Mouse (Mus musculus) limb, embryonic 15.5 days (tissue): ENCODE results near the gene Ank2. TPM values are rescaled to one million over a fixed set of nuclear protein-coding genes. Genes with fewer than 3 reads are reported as not detected.
"Not testable (repeated sequence)": the region's sequence is repeated elsewhere in the genome, so short reads cannot be mapped to it uniquely, and the experiment has no call there.

ENCODE experiments used
- ATAC-seq: fragments of 200-750 bp; cut with Nextera tagmentation; 2 replicates; pipeline ENCODE4 v1.8.0; 2017; ENCODE audit warnings: low read depth, moderate TSS enrichment; ENCODE audit not compliant: insufficient number of reproducible peaks, low FRiP score, low TSS enrichment
- H3K27ac ChIP-seq: fragments of 300-500 bp; sonication (generic); 2 replicates; pipeline ENCODE4 v1.5.1; 2015; ENCODE audit warnings: moderate library complexity, mild to moderate bottlenecking, inconsistent platforms
- H3K27me3 ChIP-seq: fragments of 300-500 bp; sonication (generic); 2 replicates; pipeline ENCODE4 v1.6.1; 2015; ENCODE audit warnings: inconsistent platforms
- H3K36me3 ChIP-seq: fragments of 300-500 bp; sonication (generic); 2 replicates; pipeline ENCODE4 v1.6.1; 2015; ENCODE audit warnings: inconsistent platforms
- H3K4me1 ChIP-seq: fragments of 300-500 bp; sonication (generic); 2 replicates; pipeline ENCODE4 v1.6.1; 2015; ENCODE audit warnings: inconsistent platforms
- H3K4me2 ChIP-seq: fragments of 300-500 bp; sonication (generic); 2 replicates; pipeline ENCODE4 v1.6.1; 2015; ENCODE audit warnings: mild to moderate bottlenecking, inconsistent platforms
- H3K4me3 ChIP-seq: fragments of 300-500 bp; sonication (generic); 2 replicates; pipeline ENCODE4 v1.5.1; 2015; ENCODE audit warnings: mild to moderate bottlenecking, inconsistent platforms
- H3K9ac ChIP-seq: fragments of 300-500 bp; sonication (generic); 2 replicates; pipeline ENCODE4 v1.6.1; 2015; ENCODE audit warnings: inconsistent platforms
- H3K9me3 ChIP-seq: fragments of 300-500 bp; sonication (generic); 2 replicates; pipeline ENCODE4 v1.6.1; 2016; ENCODE audit warnings: inconsistent platforms
- WGBS: fragments of 180-500 bp; shearing (Covaris S2); methylation state at CpG from one replicate; pipeline ENCODE4 v1.1.7; 2015; 5-methylcytosine and 5-hydroxymethylcytosine counted together
- polyA plus RNA-seq: library from polyadenylated mRNA; unstranded; fragments of >200 nt; fragmentation: Nextera tagmentation; extraction: Ambion mirVana; gene quantifications from 2 replicates; pipeline ENCODE4 v1.2.1, GENCODE M21; 2015

The Ank2 gene
- polyA plus RNA-seq, 1 experiment from 2014 or later: 34.5 TPM

DNA sequence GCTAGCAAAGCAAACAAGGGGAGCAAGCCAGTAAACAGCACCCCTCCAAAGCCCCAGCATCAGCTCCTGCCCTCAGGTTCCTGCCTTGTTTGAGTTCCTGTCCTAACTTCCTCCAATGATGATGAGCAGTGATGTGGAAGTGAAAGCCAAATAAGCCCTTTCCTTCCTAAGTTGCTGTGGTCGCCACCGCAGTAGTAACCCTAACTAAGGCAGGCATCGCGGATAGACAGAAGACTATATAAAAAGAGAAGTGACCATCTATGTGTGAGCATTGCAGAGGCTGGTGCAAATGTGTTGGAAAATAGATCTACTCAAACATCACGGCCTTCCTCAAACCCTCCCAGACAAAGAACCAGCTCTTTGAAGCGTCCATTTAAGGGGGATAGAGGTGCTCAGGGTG is 167.6 kb downstream of the Ank2 start:
- no peaks in the 10 kb centered on the region for H3K36me3 ChIP-seq
- H3K9me3 ChIP-seq: no peaks in the 10 kb centered on the region
- no peaks in the 10 kb centered on the region for H3K27me3 ChIP-seq
- WGBS: 90% methylated on average over 6 of the region's 6 CpGs
- H3K4me3 ChIP-seq: no peak overlapping the region
- H3K4me2 ChIP-seq: no peak overlapping the region
- no peak for ATAC-seq
- H3K27ac ChIP-seq: no peak overlapping the region
- H3K4me1 ChIP-seq: no peaks in the 10 kb centered on the region
- no peak overlapping the region for H3K9ac ChIP-seq

- Histone ChIP-seq H3K27me3 (no peaks in the 10 kb centered on the region), H3K4me3 (no peak overlapping the region), H3K4me2 (no peak overlapping the region), H3K4me1 (0 out of 2 replicates have a peak, but pooled peaks cover 2% of the 10 kb centered on the region), H3K36me3 (no peaks in the 10 kb centered on the region), H3K9ac (no peak overlapping the region), H3K27ac (no peak overlapping the region), H3K9me3 (no peaks in the 10 kb centered on the region)
- 82% methylated on average over 8 of the region's 8 CpGs for WGBS
- ATAC-seq: no peak
Observed at GRCm38 (mm10) chr3:127326355-127326754, 172.8 kb downstream of the Ank2 start.

DNA sequence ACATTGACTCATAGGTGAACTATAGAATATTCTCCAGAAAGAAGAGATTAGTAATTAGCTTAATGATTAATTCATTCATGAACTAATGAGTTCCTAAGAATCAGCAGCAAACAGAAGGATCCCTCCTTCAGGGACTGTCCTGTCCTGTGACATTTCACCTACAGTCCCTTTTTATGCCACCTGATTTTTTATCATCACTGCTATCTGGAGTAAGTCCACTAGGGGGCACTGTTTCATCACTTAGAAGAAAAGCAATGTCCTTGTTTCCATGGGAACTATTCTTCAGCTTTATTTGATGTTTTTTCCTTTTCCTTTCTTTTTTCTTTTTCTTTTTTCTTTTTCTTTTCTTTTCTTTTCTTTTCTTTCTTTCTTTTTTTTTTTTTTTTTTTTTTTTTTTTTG is 176.3 kb downstream of the Ank2 start:
- Histone ChIP-seq H3K27ac (no peak overlapping the region), H3K9me3 (no peaks in the 10 kb centered on the region), H3K4me1 (0 out of 2 replicates have a peak, but pooled peaks cover 2% of the 10 kb centered on the region), H3K27me3 (no peaks in the 10 kb centered on the region), H3K36me3 (no peaks in the 10 kb centered on the region), H3K4me3 (no peak overlapping the region), H3K9ac (no peak overlapping the region), H3K4me2 (no peak overlapping the region)
- ATAC-seq: no peak

GRCm38 (mm10) chr3:127321645-127322044 is 177.5 kb downstream of the Ank2 start:
- H3K36me3 ChIP-seq: no peaks in the 10 kb centered on the region
- WGBS: 53% methylated on average over 5 of the region's 5 CpGs
- no peaks in the 10 kb centered on the region for H3K27me3 ChIP-seq
- no peaks in the 10 kb centered on the region for H3K9me3 ChIP-seq
- H3K27ac ChIP-seq: no peak overlapping the region
- H3K4me2 ChIP-seq: no peak overlapping the region
- no peak for ATAC-seq
- 0 out of 2 replicates have a peak, but pooled peaks cover 2% of the 10 kb centered on the region for H3K4me1 ChIP-seq
- no peak overlapping the region for H3K9ac ChIP-seq
- no peak overlapping the region for H3K4me3 ChIP-seq

- not testable (repeated sequence) for ATAC-seq, H3K36me3 ChIP-seq
- 82% methylated on average over 5 of the region's 5 CpGs for WGBS
Observed at GRCm38 (mm10) chr3:127321031-127321430, 178.1 kb downstream of the Ank2 start.

DNA sequence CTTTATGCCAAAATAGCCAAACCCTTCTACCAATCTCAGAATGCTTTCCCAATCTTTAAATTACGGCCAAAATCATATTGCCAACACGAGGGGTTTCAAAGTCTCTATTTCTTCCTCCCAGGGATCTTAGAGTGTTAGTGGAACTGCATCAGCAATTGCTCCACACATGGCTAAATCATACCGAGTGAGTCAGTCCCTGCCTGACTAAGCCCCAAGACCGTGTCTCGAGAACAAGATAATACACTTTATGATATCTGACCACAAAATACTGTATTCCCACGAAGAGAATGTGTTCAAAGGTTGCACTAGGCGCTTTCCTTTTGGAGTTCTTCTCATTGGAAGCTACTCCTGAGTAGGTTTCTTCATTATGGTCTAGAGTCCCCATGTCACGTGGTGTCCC is 178.8 kb downstream of the Ank2 start:
- H3K4me1 ChIP-seq: 0 out of 2 replicates have a peak, but pooled peaks cover 2% of the 10 kb centered on the region
- ATAC-seq: no peak
- no peak overlapping the region for H3K4me2 ChIP-seq
- WGBS: 84% methylated on average over 8 of the region's 8 CpGs
- H3K4me3 ChIP-seq: no peak overlapping the region
- H3K9ac ChIP-seq: no peak overlapping the region
- H3K9me3 ChIP-seq: no peaks in the 10 kb centered on the region
- H3K27ac ChIP-seq: no peak overlapping the region
- no peaks in the 10 kb centered on the region for H3K36me3 ChIP-seq
- no peaks in the 10 kb centered on the region for H3K27me3 ChIP-seq

More at GRCm38 (mm10) chr3:127321031-127321430, 178.1 kb downstream of the Ank2 start:
- not testable (repeated sequence) for H3K27ac ChIP-seq, H3K4me2 ChIP-seq, H3K27me3 ChIP-seq, H3K9ac ChIP-seq, H3K9me3 ChIP-seq, H3K4me3 ChIP-seq, H3K4me1 ChIP-seq

GRCm38 (mm10) chr3:127317641-127318040 is 181.5 kb downstream of the Ank2 start:
- Histone ChIP-seq H3K36me3 (no peaks in the 10 kb centered on the region), H3K4me1 (no peaks in the 10 kb centered on the region), H3K4me2 (no peak overlapping the region), H3K4me3 (no peak overlapping the region), H3K9me3 (no peaks in the 10 kb centered on the region), H3K9ac (no peak overlapping the region), H3K27ac (no peak overlapping the region), H3K27me3 (no peaks in the 10 kb centered on the region)
- WGBS: 84% methylated on average over 6 of the region's 6 CpGs
- ATAC-seq: no peak

DNA sequence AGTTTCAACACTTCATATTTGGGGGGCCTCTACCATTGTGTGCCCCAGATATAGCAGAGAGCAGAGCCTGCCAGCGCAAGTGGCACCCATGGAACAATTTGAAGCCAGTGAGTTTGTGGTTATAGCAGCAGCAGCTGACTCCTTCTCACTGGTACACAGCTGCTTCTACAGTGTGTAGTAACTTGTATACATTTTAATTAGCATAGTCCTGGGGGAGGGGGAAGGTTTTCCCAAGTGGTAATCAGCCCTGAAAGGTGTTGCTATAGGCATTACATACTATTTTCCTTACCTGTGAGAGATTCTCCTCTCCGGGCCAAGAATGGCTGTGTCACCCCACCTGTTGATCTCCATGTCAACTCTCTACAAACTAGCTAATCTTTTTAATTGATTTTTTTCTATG is 182.4 kb downstream of the Ank2 start:
- no peak for ATAC-seq
- 83% methylated on average over 2 of the region's 2 CpGs for WGBS

DNA sequence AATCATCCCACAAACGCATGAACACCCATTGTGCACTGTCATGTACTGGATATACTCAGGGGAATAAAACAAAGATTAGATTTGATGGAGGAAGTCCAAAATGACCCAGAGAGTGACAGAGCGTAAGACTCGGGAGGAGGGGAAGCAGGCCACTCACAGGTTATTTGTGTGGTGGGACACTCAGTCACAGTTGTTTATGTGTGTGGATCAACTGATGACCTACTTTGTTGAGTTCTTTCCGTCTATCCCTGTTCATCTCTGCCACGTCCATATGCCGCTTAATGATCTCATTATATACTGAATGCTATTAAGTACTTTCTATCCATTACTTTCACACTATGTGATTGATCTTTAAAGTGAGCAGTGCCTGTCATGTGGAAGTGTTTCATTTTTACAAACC is 187.6 kb downstream of the Ank2 start:
- Histone ChIP-seq H3K27me3 (no peaks in the 10 kb centered on the region), H3K36me3 (no peaks in the 10 kb centered on the region), H3K4me1 (no peaks in the 10 kb centered on the region), H3K9ac (no peak overlapping the region), H3K9me3 (no peaks in the 10 kb centered on the region), H3K27ac (no peak overlapping the region), H3K4me2 (no peak overlapping the region), H3K4me3 (no peak overlapping the region)
- 80% methylated on average over 6 of the region's 6 CpGs for WGBS
- no peak for ATAC-seq

More for the DNA sequence above, 182.4 kb downstream of the Ank2 start:
- Histone ChIP-seq H3K9ac (no peak overlapping the region), H3K27ac (no peak overlapping the region), H3K4me2 (no peak overlapping the region), H3K9me3 (no peaks in the 10 kb centered on the region), H3K27me3 (no peaks in the 10 kb centered on the region), H3K36me3 (no peaks in the 10 kb centered on the region), H3K4me3 (no peak overlapping the region), H3K4me1 (no peaks in the 10 kb centered on the region)

- no peak overlapping the region for H3K4me3 ChIP-seq
- no peak overlapping the region for H3K9ac ChIP-seq
- no peak for ATAC-seq
- no peaks in the 10 kb centered on the region for H3K4me1 ChIP-seq
- no peaks in the 10 kb centered on the region for H3K9me3 ChIP-seq
- no peaks in the 10 kb centered on the region for H3K27me3 ChIP-seq
- no peaks in the 10 kb centered on the region for H3K36me3 ChIP-seq
- 80% methylated on average over 3 of the region's 3 CpGs for WGBS
- H3K27ac ChIP-seq: no peak overlapping the region
- H3K4me2 ChIP-seq: no peak overlapping the region
Observed at GRCm38 (mm10) chr3:127310079-127310478, 189.1 kb downstream of the Ank2 start.

DNA sequence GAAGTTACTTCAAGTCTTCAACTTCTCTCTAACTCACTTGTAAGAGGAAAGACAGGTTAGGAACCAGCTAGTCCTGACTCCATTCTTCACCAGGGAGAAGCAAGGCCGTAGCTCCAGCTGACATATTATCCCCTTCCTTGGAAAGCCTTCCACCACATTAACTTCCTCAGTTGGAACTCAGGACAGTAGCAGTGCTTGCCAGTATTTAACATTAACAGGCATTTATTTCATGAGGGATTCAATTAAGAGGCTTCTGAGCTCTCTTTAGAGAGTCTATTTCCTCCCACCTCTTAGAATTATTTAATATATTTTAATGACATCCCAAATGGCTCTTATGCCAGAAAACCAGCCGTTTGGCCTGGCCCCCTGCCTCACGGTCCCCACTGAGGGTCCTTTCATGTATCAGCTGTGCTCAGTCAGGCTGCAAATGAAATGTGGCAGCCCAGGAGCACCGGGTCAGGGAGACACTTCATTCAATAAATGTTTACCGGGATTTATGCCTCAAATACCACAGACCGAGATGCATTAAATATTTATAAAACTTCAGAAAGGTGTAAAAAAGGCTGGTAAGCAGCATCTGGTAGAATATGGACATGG is 195.1 kb downstream of the Ank2 start:
- no peak for ATAC-seq
- Histone ChIP-seq H3K4me2 (no peak overlapping the region), H3K9me3 (no peaks in the 10 kb centered on the region), H3K4me1 (peaks cover 3% of the 10 kb centered on the region; the same call in 1 of the 2 replicates), H3K27me3 (no peaks in the 10 kb centered on the region), H3K27ac (no peak overlapping the region), H3K9ac (no peak overlapping the region), H3K4me3 (no peak overlapping the region), H3K36me3 (no peaks in the 10 kb centered on the region)
- WGBS: 38% methylated on average over 6 of the region's 6 CpGs

- Histone ChIP-seq H3K4me1 (peaks cover 3% of the 10 kb centered on the region; the same call in 1 of the 2 replicates), H3K27ac (no peak overlapping the region), H3K9ac (no peak overlapping the region), H3K27me3 (no peaks in the 10 kb centered on the region), H3K36me3 (no peaks in the 10 kb centered on the region), H3K4me2 (no peak overlapping the region), H3K4me3 (no peak overlapping the region), H3K9me3 (no peaks in the 10 kb centered on the region)
- no peak for ATAC-seq
- 77% methylated on average over 4 of the region's 4 CpGs for WGBS
Observed at GRCm38 (mm10) chr3:127303041-127303440, 196.1 kb downstream of the Ank2 start.

DNA sequence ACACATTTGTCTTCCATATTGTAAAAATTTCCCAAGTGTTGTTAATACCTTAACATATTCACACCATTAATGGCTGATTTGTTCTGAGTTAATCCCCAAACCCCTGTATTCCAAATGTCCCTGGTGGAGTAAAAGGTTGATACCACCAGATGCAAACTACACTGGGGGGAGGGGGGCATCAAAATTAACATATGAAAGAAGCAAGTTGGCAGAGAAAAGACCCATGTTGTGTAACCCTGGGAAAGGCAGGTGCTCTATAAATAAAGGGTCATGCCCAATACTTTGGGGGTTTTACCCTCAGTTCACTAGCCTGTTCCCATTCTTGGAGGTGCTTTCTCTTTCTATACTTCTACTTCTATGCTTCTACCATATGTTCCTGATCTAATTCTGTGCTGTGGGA is 198.4 kb downstream of the Ank2 start:
- H3K4me1 ChIP-seq: peaks cover 3% of the 10 kb centered on the region; the same call in 1 of the 2 replicates
- H3K36me3 ChIP-seq: no peaks in the 10 kb centered on the region
- no peak for ATAC-seq
- no peak overlapping the region for H3K4me2 ChIP-seq
- no peak overlapping the region for H3K4me3 ChIP-seq
- no peaks in the 10 kb centered on the region for H3K9me3 ChIP-seq
- H3K27me3 ChIP-seq: no peaks in the 10 kb centered on the region
- H3K9ac ChIP-seq: no peak overlapping the region
- H3K27ac ChIP-seq: no peak overlapping the region
